11 mouse cellular contexts compared by ENCODE assay signal in the genomic region with DNA sequence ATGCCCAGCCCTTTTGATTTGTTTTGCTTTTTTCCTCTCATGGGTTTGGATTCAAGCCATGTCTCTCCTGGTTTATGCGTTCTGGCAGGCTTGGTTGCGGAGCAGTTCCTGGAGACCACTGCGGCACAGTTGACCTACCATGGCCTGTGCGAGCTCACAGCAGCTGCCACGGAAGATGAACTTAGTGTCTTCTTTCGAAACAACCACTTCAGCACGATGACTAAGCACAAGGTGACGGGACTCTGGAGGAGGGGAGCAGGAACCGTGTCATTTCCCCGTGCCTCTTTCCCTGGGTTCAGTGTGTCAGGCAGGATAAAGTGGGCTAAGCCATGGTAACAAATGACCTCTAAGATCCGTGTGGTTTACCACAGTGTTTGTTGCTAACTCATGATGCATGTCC. TPM values are rescaled to one million over a fixed set of nuclear protein-coding genes. Genes with fewer than 3 reads are reported as not detected.
DNase-seq lines count a peak whose midpoint lies in the region; ATAC-seq and TF ChIP-seq lines count a peak whose summit lies in the region.
"Had no signal": no experiment of that assay in that cellular context is flagged by ENCODE, and none has a peak within 500 bp of the region (broad histone marks: within the 10 kb centered on the region; RNA-seq: fewer than 3 reads in every experiment).

No protein-coding gene starts in this region.

- peak; percentile 59 to 67 for DNase-seq in lung, adult 18-20 months
- DNase-seq in lung, adult 2 months: no peak
- DNase-seq in thymus, adult 2 months: no peak
- DNase-seq in thymus, postnatal 36 days: no peak
- DNase-seq in heart, adult 9 months (ENCODE audit: low spot score in 2 of 2): no peak
- DNase-seq: cerebellum, adult 9-10 months had no signal

- peaks cover 14% of the 10 kb centered on the region for H3K4me1 ChIP-seq in lung, adult 2 months (ENCODE audit: control insufficient read depth, insufficient read depth, low read length)
- H3K4me1 ChIP-seq in bone marrow macrophage, adult 2 months (ENCODE audit: control insufficient read depth, insufficient read depth, low read length): peaks cover 35% of the 10 kb centered on the region
- H3K4me1 ChIP-seq in liver, embryonic 12.5 days: peaks cover 44% of the 10 kb centered on the region
- H3K4me1 ChIP-seq in stomach, embryonic 15.5 days: peaks cover 12% of the 10 kb centered on the region; the same call in 1 of the 2 replicates
- H3K4me1 ChIP-seq in thymus, adult 2 months (replicated peaks; ENCODE audit: control insufficient read depth, insufficient read depth, low read length): peaks cover 17% of the 10 kb centered on the region

- no peak overlapping the region for H3K9ac ChIP-seq in liver, embryonic 12.5 days
- H3K9ac ChIP-seq in stomach, embryonic 15.5 days: no peak overlapping the region
- H3K9ac ChIP-seq: heart, embryonic 12.5 days; intestine, embryonic 15.5 days had no signal

- WGBS in lung, adult 2 months: 28% methylated on average over 11 of the region's 11 CpGs
- WGBS in liver, embryonic 12.5 days (ENCODE audit: insufficient replicate concordance): 24% methylated on average over 11 of the region's 11 CpGs
- WGBS in stomach, embryonic 15.5 days: 64% methylated on average over 11 of the region's 11 CpGs
- 31% methylated on average over 11 of the region's 11 CpGs for WGBS in thymus, adult 2 months

- TF ChIP-seq CTCF in lung, adult 2 months (IDR thresholded peaks at IDR 0.05; ENCODE audit: insufficient read depth, low read length): no peak
- no peak for TF ChIP-seq CTCF in bone marrow macrophage, adult 2 months (IDR thresholded peaks at IDR 0.05; ENCODE audit: low read depth, low read length)
- no peak for TF ChIP-seq CTCF in thymus, adult 2 months (IDR thresholded peaks at IDR 0.05; ENCODE audit: borderline replicate concordance, control insufficient read depth, extremely low read depth, insufficient read depth, low read length, poor library complexity)

- peak overlapping the region; percentile 85 for H3K27ac ChIP-seq in bone marrow macrophage, adult 2 months (ENCODE audit: insufficient read depth, low read depth, low read length)
- H3K27ac ChIP-seq in liver, embryonic 12.5 days: peak overlapping the region; percentile 58; the same call in 1 of the 2 replicates
- H3K27ac ChIP-seq in stomach, embryonic 15.5 days: 0 out of 2 replicates have a peak overlapping the region, but pooled peaks have one; percentile 13
- H3K27ac ChIP-seq in thymus, adult 2 months (ENCODE audit: control insufficient read depth, insufficient read depth, low read length): no peak overlapping the region
- H3K27ac ChIP-seq: intestine, embryonic 15.5 days had no signal

- no peaks in the 10 kb centered on the region for H3K9me3 ChIP-seq in liver, embryonic 12.5 days (replicated peaks)
- H3K9me3 ChIP-seq in stomach, embryonic 15.5 days: no peaks in the 10 kb centered on the region
- H3K9me3 ChIP-seq: heart, embryonic 12.5 days; intestine, embryonic 15.5 days had no signal

- peaks cover 65% of the 10 kb centered on the region for H3K36me3 ChIP-seq in liver, embryonic 12.5 days
- peaks cover 49% of the 10 kb centered on the region for H3K36me3 ChIP-seq in stomach, embryonic 15.5 days
- H3K36me3 ChIP-seq in thymus, adult 2 months (ENCODE audit: control insufficient read depth, insufficient read depth, low read length): no peaks in the 10 kb centered on the region

- ATAC-seq in liver, embryonic 12.5 days: 0 out of 2 replicates have a peak, but pooled peaks have one; percentile 11
- no peak for ATAC-seq in stomach, embryonic 15.5 days (ENCODE audit: insufficient read depth, low FRiP score, low read depth)
- ATAC-seq: intestine, embryonic 15.5 days had no signal

- H3K4me2 ChIP-seq in liver, embryonic 12.5 days: no peak overlapping the region
- H3K4me2 ChIP-seq in stomach, embryonic 15.5 days: no peak overlapping the region
- H3K4me2 ChIP-seq: heart, embryonic 12.5 days; intestine, embryonic 15.5 days had no signal

- H3K27me3 ChIP-seq in liver, embryonic 12.5 days (replicated peaks): no peaks in the 10 kb centered on the region
- H3K27me3 ChIP-seq in stomach, embryonic 15.5 days (replicated peaks): no peaks in the 10 kb centered on the region
- H3K27me3 ChIP-seq in thymus, adult 2 months (ENCODE audit: control insufficient read depth, insufficient read depth, low read length): no peaks in the 10 kb centered on the region
- H3K27me3 ChIP-seq: heart, embryonic 12.5 days; intestine, embryonic 15.5 days had no signal

- no peak for TF ChIP-seq POLR2A in lung, adult 2 months (IDR thresholded peaks at IDR 0.05; ENCODE audit: borderline replicate concordance, extremely low read depth, low read depth, low read length)
- no peak for TF ChIP-seq POLR2A in bone marrow macrophage, adult 2 months (IDR thresholded peaks at IDR 0.05; ENCODE audit: borderline replicate concordance, low read depth, low read length)
- TF ChIP-seq POLR2A in thymus, adult 2 months (IDR thresholded peaks at IDR 0.05; ENCODE audit: control insufficient read depth, extremely low read depth, insufficient read depth, low read length, poor library complexity): no peak

- H3K4me3 ChIP-seq in lung, adult 2 months (replicated peaks; ENCODE audit: extremely low read depth, low read depth, low read length): no peak overlapping the region
- no peak overlapping the region for H3K4me3 ChIP-seq in bone marrow macrophage, adult 2 months (ENCODE audit: insufficient read depth, low read length)
- H3K4me3 ChIP-seq in liver, embryonic 12.5 days: no peak overlapping the region
- no peak overlapping the region for H3K4me3 ChIP-seq in stomach, embryonic 15.5 days (replicated peaks)
- H3K4me3 ChIP-seq in thymus, adult 2 months (ENCODE audit: control insufficient read depth, insufficient read depth, low read length): no peak overlapping the region
- H3K4me3 ChIP-seq: heart, embryonic 12.5 days; intestine, embryonic 15.5 days had no signal

RNA-seq across cellular contexts. Expression of a gene that starts 11.7 kb away (rescaled TPM):
- 13.4 and 24.2 TPM in 2 replicates for polyA plus RNA-seq in lung, adult 2 months (2012; rRNA removed)
- polyA plus RNA-seq in bone marrow macrophage, adult 2 months (2012; ENCODE audit: insufficient read depth, insufficient read length, missing spikeins): 15.6 and 16.6 TPM in 2 replicates
- polyA plus RNA-seq in liver, embryonic 12.5 days (2016; fragmentation: Nextera tagmentation; extraction: Ambion mirVana): 11.8 and 12.1 TPM in 2 replicates
- 16.6 and 17.3 TPM in 2 replicates for polyA plus RNA-seq in stomach, embryonic 15.5 days (2015; fragmentation: Nextera tagmentation; extraction: Ambion mirVana)
- 17.2 and 18.5 TPM in 2 replicates for polyA plus RNA-seq in thymus, adult 2 months (2012; rRNA removed)

RNA-seq across cellular contexts. Expression of a gene that starts 12.4 kb away (rescaled TPM):
- 89.1 and 95.2 TPM in 2 replicates for polyA plus RNA-seq in lung, adult 2 months (2012; rRNA removed)
- 50.7 and 70.7 TPM in 2 replicates for polyA plus RNA-seq in bone marrow macrophage, adult 2 months (2012; ENCODE audit: insufficient read depth, insufficient read length, missing spikeins)
- polyA plus RNA-seq in liver, embryonic 12.5 days (2016; fragmentation: Nextera tagmentation; extraction: Ambion mirVana): 18.8 and 22.5 TPM in 2 replicates
- polyA plus RNA-seq in stomach, embryonic 15.5 days (2015; fragmentation: Nextera tagmentation; extraction: Ambion mirVana): 45.8 and 51.2 TPM in 2 replicates
- polyA plus RNA-seq in thymus, adult 2 months (2012; rRNA removed): 50.3 and 50.4 TPM in 2 replicates

RNA-seq across cellular contexts. Expression of a gene that starts 13.4 kb away (rescaled TPM):
- 4.7 and 16.7 TPM in 2 replicates for polyA plus RNA-seq in lung, adult 2 months (2012; rRNA removed)
- 11.1 and 15.4 TPM in 2 replicates for polyA plus RNA-seq in bone marrow macrophage, adult 2 months (2012; ENCODE audit: insufficient read depth, insufficient read length, missing spikeins)
- polyA plus RNA-seq in liver, embryonic 12.5 days (2016; fragmentation: Nextera tagmentation; extraction: Ambion mirVana): 3.1 and 4.6 TPM in 2 replicates
- 2.3 and 3.4 TPM in 2 replicates for polyA plus RNA-seq in stomach, embryonic 15.5 days (2015; fragmentation: Nextera tagmentation; extraction: Ambion mirVana)
- polyA plus RNA-seq in thymus, adult 2 months (2012; rRNA removed): 1.4 and 1.5 TPM in 2 replicates

RNA-seq across cellular contexts. Expression of a gene that starts 21.1 kb away (rescaled TPM):
- polyA plus RNA-seq in lung, adult 2 months (2012; rRNA removed): 158 and 181 TPM in 2 replicates
- polyA plus RNA-seq in bone marrow macrophage, adult 2 months (2012; ENCODE audit: insufficient read depth, insufficient read length, missing spikeins): 173 and 186 TPM in 2 replicates
- 134 and 135 TPM in 2 replicates for polyA plus RNA-seq in liver, embryonic 12.5 days (2016; fragmentation: Nextera tagmentation; extraction: Ambion mirVana)
- polyA plus RNA-seq in stomach, embryonic 15.5 days (2015; fragmentation: Nextera tagmentation; extraction: Ambion mirVana): 138 and 146 TPM in 2 replicates
- 129 and 140 TPM in 2 replicates for polyA plus RNA-seq in thymus, adult 2 months (2012; rRNA removed)

RNA-seq across cellular contexts. Expression of a gene that starts 42.5 kb away (rescaled TPM):
- polyA plus RNA-seq in lung, adult 2 months (2012; rRNA removed): 4.2 and 13.3 TPM in 2 replicates
- not detected in 2 replicates for polyA plus RNA-seq in bone marrow macrophage, adult 2 months (2012; ENCODE audit: insufficient read depth, insufficient read length, missing spikeins)
- not detected in 2 replicates for polyA plus RNA-seq in liver, embryonic 12.5 days (2016; fragmentation: Nextera tagmentation; extraction: Ambion mirVana)
- polyA plus RNA-seq in stomach, embryonic 15.5 days (2015; fragmentation: Nextera tagmentation; extraction: Ambion mirVana): 3.5 and 5.8 TPM in 2 replicates
- polyA plus RNA-seq in thymus, adult 2 months (2012; rRNA removed): 1.3 and 1.6 TPM in 2 replicates
- polyA plus RNA-seq: heart, embryonic 12.5 days had no signal

Comparison
In these comparisons a context has a peak if more than half of its experiments do, and no peak if none do; other contexts are left out.
1. DNase-seq: peak in lung, adult 18-20 months (2 of 2); none in lung, adult 2 months (single experiment), thymus, adult 2 months (single experiment), thymus, postnatal 36 days (0 of 2) and heart, adult 9 months (0 of 2).